Mouse (Mus musculus) ovary, postnatal 14 days (tissue): ENCODE data around the gene Glt28d2.
"Not testable (repeated sequence)": the region's sequence is repeated elsewhere in the genome, so short reads cannot be mapped to it uniquely, and the experiment has no call there.

Source experiments
- DNase-seq: peaks from one replicate; pipeline ENCODE4 v3.0.0; 2022; ENCODE audit warnings: low spot score

The Glt28d2 gene

DNA sequence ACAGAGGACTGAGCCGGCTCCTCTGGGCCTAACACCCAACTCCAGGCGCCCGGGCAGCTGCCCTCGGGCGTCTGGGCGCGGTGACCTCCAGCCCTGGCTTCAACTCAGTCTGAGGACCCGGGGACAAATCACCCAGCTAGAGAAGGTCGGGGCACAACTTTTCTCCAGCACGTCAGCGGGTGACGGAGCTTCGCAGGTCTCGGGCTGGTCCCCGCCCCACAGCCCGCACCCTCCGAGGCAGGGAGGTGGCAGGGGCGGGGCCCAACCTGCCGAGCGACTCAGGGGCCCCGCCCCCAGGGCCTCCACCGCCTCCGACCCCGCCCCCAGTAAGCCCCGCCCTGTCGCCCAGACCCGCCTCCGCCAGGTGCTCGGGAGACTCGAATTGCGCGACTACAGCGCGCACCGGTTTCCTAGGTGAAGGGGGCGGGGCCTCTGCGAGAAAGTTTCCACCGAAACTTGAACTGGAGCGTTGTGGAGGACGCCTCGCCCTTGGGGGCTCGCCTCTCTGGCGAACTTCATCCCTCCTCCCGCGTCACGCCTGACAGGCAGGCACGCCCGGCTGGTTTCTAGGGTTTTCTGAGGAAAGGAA is at the start of gene Glt28d2, which contains the start of gene Gm37240:
TSS of gene Glt28d2 (minus strand) at position 278 of the 589 bp plus-strand sequence.
TSS of gene Gm37240 (minus strand) at position 280 of the 589 bp plus-strand sequence.
- peak; percentile 69 for DNase-seq

DNA sequence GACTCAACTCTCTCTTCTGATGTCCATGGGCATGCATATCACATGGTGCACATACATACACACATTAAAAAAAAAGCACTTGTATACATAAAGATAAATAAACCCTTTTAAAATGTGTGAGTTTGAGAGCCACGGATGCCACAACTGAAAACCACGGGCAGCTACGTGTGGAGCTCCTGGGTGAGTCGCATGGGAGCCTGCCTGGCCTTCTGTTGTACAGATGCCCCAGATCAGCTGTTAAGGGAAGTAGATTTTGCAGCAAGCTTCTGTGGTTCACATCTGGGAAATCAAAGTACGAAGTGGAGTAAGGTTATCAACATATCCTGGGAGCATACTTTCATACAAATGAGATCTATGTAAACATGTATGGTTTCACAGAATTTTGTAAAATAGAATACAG is 46.3 kb upstream of the Glt28d2 start:
- no peak for DNase-seq

DNA sequence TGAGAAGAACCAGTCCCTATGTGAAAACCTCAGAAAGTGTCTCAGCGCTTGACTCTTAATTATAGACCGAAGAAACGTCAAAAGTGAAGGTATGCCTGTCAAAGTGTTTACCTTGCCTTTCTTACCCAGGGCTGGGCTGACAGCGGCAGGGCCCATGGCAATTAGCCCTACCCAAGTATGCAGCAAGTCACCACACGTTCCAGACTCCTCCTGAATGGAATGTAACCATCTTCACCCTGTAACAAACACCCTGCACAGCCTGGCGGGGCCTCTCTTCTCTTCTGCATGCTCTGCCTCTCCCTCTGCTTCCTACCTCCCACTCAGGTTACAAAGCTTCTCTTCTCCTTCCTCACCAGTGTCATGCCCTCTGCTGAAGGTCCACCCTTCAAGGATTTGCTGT is 44.5 kb upstream of the Glt28d2 start:
- DNase-seq = no peak

- no peak for DNase-seq
Measured at GRCm38 (mm10) chr3:85930671-85931255, 43.4 kb upstream of the Glt28d2 start.

DNA sequence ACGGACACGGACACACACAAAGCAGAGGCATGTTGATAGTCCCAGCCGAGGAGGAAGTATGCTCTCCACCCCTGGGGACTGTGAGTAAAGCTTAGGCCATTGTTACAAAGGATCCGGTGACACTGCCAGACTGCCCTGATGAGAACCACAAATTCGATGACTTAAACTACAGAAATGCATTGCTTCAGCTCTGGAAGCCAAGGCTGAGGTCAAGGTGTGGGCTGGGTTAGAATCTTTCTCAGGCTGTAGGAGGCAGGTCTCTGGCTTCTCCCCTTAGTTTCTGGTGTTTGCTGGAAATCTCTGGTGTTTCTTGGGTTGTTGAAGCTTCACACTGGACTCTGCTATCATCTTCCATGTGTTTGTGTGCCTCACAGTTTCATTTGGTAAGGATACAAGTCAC is 42.4 kb upstream of the Glt28d2 start:
- DNase-seq = no peak

- no peak for DNase-seq
Measured at GRCm38 (mm10) chr3:85928140-85928611, 40.9 kb upstream of the Glt28d2 start.

- no peak for DNase-seq
Measured at GRCm38 (mm10) chr3:85927296-85927695, 40.0 kb upstream of the Glt28d2 start.

- DNase-seq = peak; percentile 73
Measured at GRCm38 (mm10) chr3:85923954-85924945, 36.9 kb upstream of the Glt28d2 start.

GRCm38 (mm10) chr3:85923343-85923742 is 36.0 kb upstream of the Glt28d2 start:
- DNase-seq = no peak

DNA sequence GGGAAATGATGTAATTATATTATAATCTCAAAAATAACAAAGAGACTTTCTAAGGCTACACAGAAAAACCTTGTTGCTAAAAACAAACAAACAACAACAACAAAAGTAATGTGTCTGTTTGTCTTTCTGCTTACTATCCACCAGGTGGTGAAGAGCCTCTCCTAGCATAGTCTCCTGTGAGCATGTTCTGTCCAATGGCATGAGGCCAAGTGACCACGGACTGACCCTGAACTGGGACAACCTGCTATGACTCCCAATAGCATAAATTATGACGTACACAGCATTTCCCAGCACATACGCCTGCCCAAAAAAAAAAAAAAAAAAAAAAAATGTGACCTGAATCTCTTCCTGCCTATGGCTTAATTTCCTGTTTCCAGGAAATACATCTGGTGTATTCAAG is 35.0 kb upstream of the Glt28d2 start:
- no peak for DNase-seq

GRCm38 (mm10) chr3:85920671-85921070 is 33.4 kb upstream of the Glt28d2 start:
- DNase-seq = not testable (repeated sequence)

DNA sequence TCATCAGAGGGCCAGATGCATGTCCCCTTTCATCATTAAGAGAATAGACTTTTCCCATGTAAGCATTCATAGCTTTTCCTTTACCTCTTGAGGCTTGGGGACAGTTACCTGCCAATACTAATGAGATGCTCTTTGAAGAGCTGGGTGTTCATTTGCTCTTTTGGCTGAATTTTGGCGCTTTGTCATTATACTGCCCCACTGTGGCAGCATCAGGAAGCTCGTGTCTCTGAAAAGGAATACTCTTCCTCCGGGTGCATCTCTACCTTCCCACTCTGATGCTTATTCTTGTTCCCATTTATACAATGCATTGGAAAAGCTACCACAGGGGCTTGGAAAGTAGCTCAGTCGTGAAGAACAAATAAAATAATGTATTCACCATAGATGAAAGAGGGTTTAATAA is 30.3 kb upstream of the Glt28d2 start:
- peak; percentile 27 for DNase-seq

DNA sequence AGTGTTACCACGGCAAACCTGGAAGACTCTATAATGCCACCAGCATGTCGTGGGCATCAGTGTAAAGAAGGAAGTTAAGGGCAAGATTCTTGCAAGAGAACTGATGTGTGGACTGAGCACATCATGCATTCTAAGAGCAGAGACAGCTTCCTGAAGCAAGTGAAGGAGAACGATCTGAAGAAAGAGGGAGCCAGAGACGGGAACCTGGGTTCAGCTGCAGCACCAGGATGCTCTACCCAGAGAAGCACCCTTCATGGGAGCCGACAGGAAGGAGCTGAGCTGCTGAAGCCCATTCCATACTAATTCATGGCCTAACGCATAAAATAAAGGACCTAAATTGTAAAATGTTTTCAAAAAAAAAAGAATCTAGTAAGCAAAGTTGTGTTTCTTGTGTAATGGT is 27.5 kb upstream of the Glt28d2 start:
- no peak for DNase-seq

GRCm38 (mm10) chr3:85907136-85907535 is 19.8 kb upstream of the Glt28d2 start:
- DNase-seq = no peak

- DNase-seq = no peak
Measured at GRCm38 (mm10) chr3:85904371-85904770, 17.1 kb upstream of the Glt28d2 start.

DNA sequence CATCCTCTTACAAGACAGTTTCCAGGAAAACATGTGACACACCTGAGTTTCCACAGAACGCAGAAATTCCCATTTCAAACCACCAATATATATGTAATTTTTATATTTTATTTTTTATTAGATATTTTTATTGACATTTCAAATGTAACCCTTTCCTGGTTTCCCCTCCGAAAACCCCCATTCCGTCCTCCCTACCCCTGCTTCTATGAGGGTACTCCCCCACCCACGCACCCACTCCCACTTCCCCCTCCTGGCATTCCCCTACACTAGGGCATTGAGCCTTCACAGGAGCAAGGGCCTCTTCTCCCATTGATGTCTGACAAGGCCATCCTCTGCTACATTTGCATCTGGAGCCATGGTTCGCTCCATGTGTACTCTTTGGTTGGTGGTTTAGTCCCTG is 7.7 kb upstream of the Glt28d2 start:
- no peak for DNase-seq

GRCm38 (mm10) chr3:85891571-85891970 is 4.3 kb upstream of the Glt28d2 start:
- no peak for DNase-seq

- no peak for DNase-seq
Measured at GRCm38 (mm10) chr3:85888221-85888671, 930 bp upstream of the Glt28d2 start.

DNA sequence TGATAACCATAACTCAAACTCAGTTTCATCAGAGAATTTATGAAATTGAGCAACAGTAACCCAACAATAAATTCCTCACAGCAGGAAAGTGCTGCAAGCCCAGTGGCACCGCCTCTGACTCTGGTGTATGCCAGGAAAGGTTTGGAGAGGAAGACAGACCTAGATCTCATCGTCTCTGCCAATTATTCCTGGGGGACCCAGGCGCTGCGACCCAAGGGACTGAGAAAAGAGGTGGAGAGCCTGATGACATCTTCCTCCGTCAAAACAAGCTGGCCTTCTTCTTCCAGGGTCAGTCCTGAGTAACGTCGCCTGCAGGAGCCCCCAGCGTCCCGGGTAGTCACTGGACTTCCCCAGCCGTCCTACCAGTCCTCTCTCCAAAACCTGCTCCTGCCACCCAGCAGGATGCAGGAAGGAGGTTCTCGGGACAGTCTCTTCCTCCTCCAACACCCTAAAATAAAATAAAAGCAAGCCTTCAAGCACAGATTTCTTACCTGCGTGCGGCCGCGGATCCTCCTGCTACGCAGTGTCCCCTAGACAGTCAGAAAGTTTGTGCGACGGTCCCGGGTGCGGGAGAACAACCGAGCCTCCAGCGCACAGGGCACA is 579 bp downstream of the Glt28d2 start:
- no peak for DNase-seq

DNA sequence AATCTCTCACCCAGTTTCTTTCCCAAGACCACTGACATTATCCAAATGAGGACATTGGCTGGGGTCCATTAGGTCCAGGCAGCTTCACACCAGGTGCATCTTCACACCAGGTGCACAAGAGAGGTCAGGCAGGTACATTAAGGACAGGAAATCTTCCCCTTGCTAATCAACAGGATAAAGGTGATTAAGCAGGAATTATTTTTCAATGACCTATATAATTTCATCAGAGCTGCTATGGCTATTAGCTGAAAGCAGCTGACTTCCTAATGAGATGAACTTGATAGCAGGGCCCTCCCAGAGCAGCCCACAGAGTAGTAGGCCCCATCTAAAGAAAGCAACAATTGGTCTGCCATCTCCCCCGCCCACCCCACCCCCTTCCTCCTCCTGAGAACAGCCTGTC is 1.4 kb downstream of the Glt28d2 start:
- DNase-seq = no peak

DNA sequence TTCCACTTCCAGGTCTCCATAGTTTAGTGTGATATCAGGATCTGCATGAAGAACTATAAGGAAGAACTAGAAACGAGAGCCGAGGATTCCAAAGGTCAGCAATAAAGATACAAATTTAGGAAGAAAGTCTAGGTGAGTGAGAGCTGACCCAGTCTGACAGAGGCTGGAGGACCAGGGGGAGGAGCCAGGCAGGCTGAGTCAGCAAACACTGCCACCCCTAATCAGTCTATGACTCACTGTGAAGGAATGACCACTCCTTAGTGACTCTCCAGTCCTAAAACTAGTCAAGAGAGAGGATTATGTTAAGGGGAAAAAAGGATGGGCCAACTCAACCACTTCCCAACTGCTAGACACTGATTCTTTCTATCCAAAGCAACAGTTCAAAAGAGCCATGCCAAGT is 6.6 kb downstream of the Glt28d2 start:
- no peak for DNase-seq

DNA sequence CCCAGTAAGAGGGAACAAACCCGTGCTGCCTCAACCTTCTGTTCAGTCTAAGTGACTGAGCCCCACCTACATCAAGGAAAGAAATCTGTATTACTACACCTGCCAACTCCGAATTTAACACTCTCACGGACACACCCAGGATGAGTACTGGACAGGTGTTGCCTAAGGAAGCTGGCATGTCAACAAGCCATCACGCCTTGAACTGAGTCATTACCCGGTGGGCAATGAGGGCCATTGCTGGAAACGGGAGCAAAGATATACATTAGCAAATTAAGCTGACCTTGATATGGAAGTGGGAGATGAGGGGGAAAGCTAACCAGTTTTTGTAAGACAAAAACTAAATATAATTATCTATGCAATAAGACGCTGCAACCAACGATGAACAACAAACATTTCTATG is 7.2 kb downstream of the Glt28d2 start:
- DNase-seq = no peak
